Mouse (Mus musculus): ENCODE data around the gene Ttc39b. TPM values are rescaled to one million over a fixed set of nuclear protein-coding genes. Genes with fewer than 3 reads are reported as not detected.

The Ttc39b gene
- polyA plus RNA-seq, 1 experiment from 2014 or later = 14.9 TPM

GRCm38 (mm10) chr4:83314261-83314793 is 9.7 kb downstream of the Ttc39b start:
- no peak for DNase-seq (ENCODE audit: low spot score)

GRCm38 (mm10) chr4:83312336-83312735 is 11.7 kb downstream of the Ttc39b start:
- Histone ChIP-seq H3K4me1 (ENCODE audit: control insufficient read depth, insufficient read depth, low read length) (no peaks in the 10 kb centered on the region), H3K4me2 (ENCODE audit: low read length) (no peak overlapping the region), H3K27ac (ENCODE audit: low read depth, low read length) (no peak overlapping the region), H3K9ac (ENCODE audit: low read length) (no peak overlapping the region), H3K9me3 (replicated peaks; ENCODE audit: control insufficient read depth, low read length) (no peaks in the 10 kb centered on the region), H3K27me3 (replicated peaks; ENCODE audit: control insufficient read depth, insufficient read depth, low read length) (no peaks in the 10 kb centered on the region), H3K4me3 (ENCODE audit: low read depth, low read length) (no peak overlapping the region), H3K36me3 (ENCODE audit: control insufficient read depth, insufficient read depth, low read length) (no peaks in the 10 kb centered on the region)
- ATAC-seq = no peak
- 84% methylated on average over 4 of the region's 4 CpGs for WGBS
- DNase-seq (ENCODE audit: low spot score) = no peak

More at GRCm38 (mm10) chr4:83314261-83314793, 9.7 kb downstream of the Ttc39b start:
- Histone ChIP-seq H3K9ac (ENCODE audit: low read length) (no peak overlapping the region), H3K9me3 (replicated peaks; ENCODE audit: control insufficient read depth, low read length) (no peaks in the 10 kb centered on the region), H3K36me3 (ENCODE audit: control insufficient read depth, insufficient read depth, low read length) (no peaks in the 10 kb centered on the region), H3K27ac (ENCODE audit: low read depth, low read length) (no peak overlapping the region), H3K4me1 (ENCODE audit: control insufficient read depth, insufficient read depth, low read length) (no peaks in the 10 kb centered on the region), H3K4me3 (ENCODE audit: low read depth, low read length) (no peak overlapping the region), H3K4me2 (ENCODE audit: low read length) (no peak overlapping the region), H3K27me3 (replicated peaks; ENCODE audit: control insufficient read depth, insufficient read depth, low read length) (no peaks in the 10 kb centered on the region)
- WGBS = 92% methylated on average over 7 of the region's 7 CpGs
- ATAC-seq = no peak

GRCm38 (mm10) chr4:83311481-83311880 is 12.6 kb downstream of the Ttc39b start:
- H3K9me3 ChIP-seq (replicated peaks; ENCODE audit: control insufficient read depth, low read length) = no peaks in the 10 kb centered on the region
- H3K27ac ChIP-seq (ENCODE audit: low read depth, low read length) = no peak overlapping the region
- no peaks in the 10 kb centered on the region for H3K4me1 ChIP-seq (ENCODE audit: control insufficient read depth, insufficient read depth, low read length)
- no peak overlapping the region for H3K4me3 ChIP-seq (ENCODE audit: low read depth, low read length)
- 89% methylated on average over 8 of the region's 8 CpGs for WGBS
- no peak overlapping the region for H3K4me2 ChIP-seq (ENCODE audit: low read length)
- no peaks in the 10 kb centered on the region for H3K27me3 ChIP-seq (replicated peaks; ENCODE audit: control insufficient read depth, insufficient read depth, low read length)
- no peak overlapping the region for H3K9ac ChIP-seq (ENCODE audit: low read length)
- no peaks in the 10 kb centered on the region for H3K36me3 ChIP-seq (ENCODE audit: control insufficient read depth, insufficient read depth, low read length)
- DNase-seq (ENCODE audit: low spot score) (no peak), ATAC-seq (no peak)

DNA sequence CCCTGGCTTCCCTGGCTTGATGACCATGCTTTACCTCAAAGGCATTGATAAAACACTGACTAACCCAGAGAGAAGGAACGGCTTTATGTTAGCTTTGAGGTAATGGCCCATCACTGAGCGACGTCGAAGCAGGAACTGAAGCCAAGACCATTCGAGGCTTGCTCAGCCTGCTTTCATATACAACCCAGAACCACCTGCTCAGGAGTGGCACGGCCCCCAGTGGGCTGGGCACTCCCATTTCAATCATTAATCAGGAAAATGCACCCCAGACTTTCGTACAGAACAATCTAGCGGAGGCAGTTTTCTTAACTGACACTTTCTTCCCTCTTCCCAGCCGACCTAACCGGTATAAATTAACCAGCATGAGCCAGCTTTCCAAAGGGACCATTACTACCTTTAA is 13.1 kb downstream of the Ttc39b start:
- no peak for DNase-seq (ENCODE audit: low spot score)
- H3K27ac ChIP-seq (ENCODE audit: low read depth, low read length) = no peak overlapping the region
- H3K4me1 ChIP-seq (ENCODE audit: control insufficient read depth, insufficient read depth, low read length) = 0 out of 2 replicates have a peak, but pooled peaks cover 2% of the 10 kb centered on the region
- no peak for ATAC-seq
- 82% methylated on average over 10 of the region's 10 CpGs for WGBS
- no peak overlapping the region for H3K9ac ChIP-seq (ENCODE audit: low read length)
- no peaks in the 10 kb centered on the region for H3K36me3 ChIP-seq (ENCODE audit: control insufficient read depth, insufficient read depth, low read length)
- H3K4me3 ChIP-seq (ENCODE audit: low read depth, low read length) = no peak overlapping the region
- H3K4me2 ChIP-seq (ENCODE audit: low read length) = no peak overlapping the region
- no peaks in the 10 kb centered on the region for H3K9me3 ChIP-seq (replicated peaks; ENCODE audit: control insufficient read depth, low read length)
- H3K27me3 ChIP-seq (replicated peaks; ENCODE audit: control insufficient read depth, insufficient read depth, low read length) = no peaks in the 10 kb centered on the region

- Histone ChIP-seq H3K9ac (ENCODE audit: low read length) (no peak overlapping the region), H3K27me3 (replicated peaks; ENCODE audit: control insufficient read depth, insufficient read depth, low read length) (no peaks in the 10 kb centered on the region), H3K4me1 (ENCODE audit: control insufficient read depth, insufficient read depth, low read length) (0 out of 2 replicates have a peak, but pooled peaks cover 4% of the 10 kb centered on the region), H3K27ac (ENCODE audit: low read depth, low read length) (no peak overlapping the region), H3K4me2 (ENCODE audit: low read length) (no peak overlapping the region), H3K9me3 (replicated peaks; ENCODE audit: control insufficient read depth, low read length) (no peaks in the 10 kb centered on the region), H3K4me3 (ENCODE audit: low read depth, low read length) (no peak overlapping the region), H3K36me3 (ENCODE audit: control insufficient read depth, insufficient read depth, low read length) (no peaks in the 10 kb centered on the region)
- ATAC-seq (no peak), DNase-seq (ENCODE audit: low spot score) (no peak)
- WGBS = 90% methylated on average over 3 of the region's 3 CpGs
These were observed 15.1 kb downstream of the Ttc39b start for GRCm38 (mm10) chr4:83308914-83309313.

- H3K4me3 ChIP-seq (ENCODE audit: low read depth, low read length) = no peak overlapping the region
- 0 out of 2 replicates have a peak, but pooled peaks cover 4% of the 10 kb centered on the region for H3K4me1 ChIP-seq (ENCODE audit: control insufficient read depth, insufficient read depth, low read length)
- H3K27ac ChIP-seq (ENCODE audit: low read depth, low read length) = no peak overlapping the region
- no peaks in the 10 kb centered on the region for H3K9me3 ChIP-seq (replicated peaks; ENCODE audit: control insufficient read depth, low read length)
- ATAC-seq = no peak
- no peak for DNase-seq (ENCODE audit: low spot score)
- no peak overlapping the region for H3K4me2 ChIP-seq (ENCODE audit: low read length)
- 86% methylated on average over 12 of the region's 12 CpGs for WGBS
- no peaks in the 10 kb centered on the region for H3K27me3 ChIP-seq (replicated peaks; ENCODE audit: control insufficient read depth, insufficient read depth, low read length)
- H3K9ac ChIP-seq (ENCODE audit: low read length) = no peak overlapping the region
- H3K36me3 ChIP-seq (ENCODE audit: control insufficient read depth, insufficient read depth, low read length) = no peaks in the 10 kb centered on the region
These were observed 16.2 kb downstream of the Ttc39b start for GRCm38 (mm10) chr4:83307686-83308469.

GRCm38 (mm10) chr4:83306879-83307278 is 17.2 kb downstream of the Ttc39b start:
- no peak overlapping the region for H3K4me3 ChIP-seq (ENCODE audit: low read depth, low read length)
- no peaks in the 10 kb centered on the region for H3K9me3 ChIP-seq (replicated peaks; ENCODE audit: control insufficient read depth, low read length)
- 0 out of 2 replicates have a peak, but pooled peaks cover 4% of the 10 kb centered on the region for H3K4me1 ChIP-seq (ENCODE audit: control insufficient read depth, insufficient read depth, low read length)
- no peak overlapping the region for H3K4me2 ChIP-seq (ENCODE audit: low read length)
- no peaks in the 10 kb centered on the region for H3K36me3 ChIP-seq (ENCODE audit: control insufficient read depth, insufficient read depth, low read length)
- no peak for ATAC-seq
- DNase-seq (ENCODE audit: low spot score) = no peak
- no peak overlapping the region for H3K27ac ChIP-seq (ENCODE audit: low read depth, low read length)
- H3K27me3 ChIP-seq (replicated peaks; ENCODE audit: control insufficient read depth, insufficient read depth, low read length) = no peaks in the 10 kb centered on the region
- H3K9ac ChIP-seq (ENCODE audit: low read length) = no peak overlapping the region
- WGBS = 89% methylated on average over 7 of the region's 7 CpGs

DNA sequence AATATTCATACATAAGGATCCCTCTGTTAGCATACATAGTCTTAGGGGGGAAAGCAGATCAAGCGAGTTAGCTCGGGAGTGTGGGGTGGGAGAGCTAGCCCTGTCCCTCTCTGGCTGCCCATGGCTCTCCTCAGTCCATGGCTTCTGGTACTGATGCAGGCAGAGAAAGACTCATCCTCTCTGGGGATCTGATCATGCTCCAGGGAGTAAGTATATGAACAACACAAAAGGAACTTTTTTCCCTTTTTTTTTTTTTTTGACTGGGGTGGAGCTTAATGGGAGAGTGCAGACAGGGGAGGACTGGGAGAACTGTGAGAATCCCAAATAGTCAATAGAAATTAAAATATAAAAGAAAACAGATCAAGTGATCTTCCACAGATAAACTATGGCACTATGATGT is 19.0 kb downstream of the Ttc39b start:
- no peaks in the 10 kb centered on the region for H3K36me3 ChIP-seq (ENCODE audit: control insufficient read depth, insufficient read depth, low read length)
- no peaks in the 10 kb centered on the region for H3K27me3 ChIP-seq (replicated peaks; ENCODE audit: control insufficient read depth, insufficient read depth, low read length)
- ATAC-seq (no peak), DNase-seq (ENCODE audit: low spot score) (no peak)
- H3K4me2 ChIP-seq (ENCODE audit: low read length) = no peak overlapping the region
- H3K27ac ChIP-seq (ENCODE audit: low read depth, low read length) = no peak overlapping the region
- H3K4me3 ChIP-seq (ENCODE audit: low read depth, low read length) = no peak overlapping the region
- WGBS = 86% methylated on average over 2 of the region's 2 CpGs
- no peaks in the 10 kb centered on the region for H3K9me3 ChIP-seq (replicated peaks; ENCODE audit: control insufficient read depth, low read length)
- H3K9ac ChIP-seq (ENCODE audit: low read length) = no peak overlapping the region
- H3K4me1 ChIP-seq (ENCODE audit: control insufficient read depth, insufficient read depth, low read length) = 0 out of 2 replicates have a peak, but pooled peaks cover 4% of the 10 kb centered on the region

All from forebrain, embryonic 14.5 days (tissue).